Mouse (Mus musculus): Measurements from ENCODE around the gene Slc32a1. TPM values are rescaled to one million over a fixed set of nuclear protein-coding genes. Genes with fewer than 3 reads are reported as not detected.

The Slc32a1 gene
- polyA plus RNA-seq, 1 experiment = 1.9 TPM

DNA sequence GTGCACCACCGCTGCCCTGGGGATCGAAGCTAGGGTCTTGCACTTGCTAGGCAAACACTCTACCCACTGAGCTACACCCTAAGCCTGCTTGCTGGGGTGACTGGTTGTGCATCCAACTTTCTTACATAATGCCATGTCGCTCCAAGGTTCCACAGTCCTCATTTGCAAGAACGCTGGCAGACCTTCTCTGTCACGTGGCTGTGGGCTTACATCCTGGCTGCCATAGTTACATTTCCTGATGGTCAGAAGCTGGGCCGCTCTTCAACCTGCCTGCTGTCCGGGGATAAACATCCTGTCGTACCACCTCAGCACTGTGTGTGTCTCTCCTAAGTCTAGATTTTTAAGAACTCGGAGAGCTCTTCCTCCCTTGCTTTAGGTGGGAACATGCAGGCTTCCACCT is 44.1 kb downstream of the Slc32a1 start:
- no peak overlapping the region for H3K4me3 ChIP-seq (replicated peaks)
- H3K9me3 ChIP-seq = peaks cover 13% of the 10 kb centered on the region
- no peaks in the 10 kb centered on the region for H3K36me3 ChIP-seq (replicated peaks; ENCODE audit: low read length)
- peaks cover 10% of the 10 kb centered on the region for H3K4me1 ChIP-seq
- TF ChIP-seq GATA1 (IDR thresholded peaks at IDR 0.05; ENCODE audit: borderline replicate concordance, low read length) (no peak), FLI1 (IDR thresholded peaks at IDR 0.05; ENCODE audit: low read length) (no peak)
- peaks cover 52% of the 10 kb centered on the region for H3K27me3 ChIP-seq (replicated peaks)

GRCm38 (mm10) chr2:158655806-158656205 is 45.2 kb downstream of the Slc32a1 start:
- Histone ChIP-seq H3K27me3 (replicated peaks) (peaks cover 49% of the 10 kb centered on the region), H3K4me1 (peaks cover 10% of the 10 kb centered on the region), H3K36me3 (replicated peaks; ENCODE audit: low read length) (no peaks in the 10 kb centered on the region), H3K4me3 (replicated peaks) (no peak overlapping the region), H3K9me3 (peaks cover 13% of the 10 kb centered on the region)
- TF ChIP-seq FLI1 (IDR thresholded peaks at IDR 0.05; ENCODE audit: low read length) (no peak), GATA1 (IDR thresholded peaks at IDR 0.05; ENCODE audit: borderline replicate concordance, low read length) (no peak)

- no peak for TF ChIP-seq FLI1 (IDR thresholded peaks at IDR 0.05; ENCODE audit: low read length)
- no peak for TF ChIP-seq GATA1 (IDR thresholded peaks at IDR 0.05; ENCODE audit: borderline replicate concordance, low read length)
- H3K27me3 ChIP-seq (replicated peaks) = peaks cover 39% of the 10 kb centered on the region
- no peak overlapping the region for H3K4me3 ChIP-seq (replicated peaks)
- H3K36me3 ChIP-seq (replicated peaks; ENCODE audit: low read length) = no peaks in the 10 kb centered on the region
- H3K4me1 ChIP-seq = peaks cover 10% of the 10 kb centered on the region
- peaks cover 13% of the 10 kb centered on the region for H3K9me3 ChIP-seq
These were observed 48.3 kb downstream of the Slc32a1 start for GRCm38 (mm10) chr2:158658822-158659221.

DNA sequence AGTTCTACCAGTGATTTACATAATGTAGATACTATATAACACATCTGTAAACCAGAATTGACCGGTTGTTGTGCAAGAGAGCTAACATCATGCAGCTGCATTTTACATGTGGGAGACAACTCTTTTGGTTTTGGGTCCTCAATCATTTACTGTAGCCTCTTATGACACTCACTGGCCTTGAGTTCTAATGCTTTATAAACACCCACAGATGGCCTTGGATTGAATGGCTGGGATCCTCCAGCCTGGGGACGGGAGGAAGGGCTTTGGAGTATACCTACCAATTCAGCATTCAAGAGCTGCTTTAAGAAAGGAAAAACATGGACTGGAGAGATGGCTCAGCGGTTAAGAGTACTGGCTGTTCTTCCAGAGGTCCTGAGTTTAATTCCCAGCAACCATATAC is 48.8 kb downstream of the Slc32a1 start:
- TF ChIP-seq FLI1 (IDR thresholded peaks at IDR 0.05; ENCODE audit: low read length) (no peak), GATA1 (IDR thresholded peaks at IDR 0.05; ENCODE audit: borderline replicate concordance, low read length) (no peak)
- no peak overlapping the region for H3K4me3 ChIP-seq (replicated peaks)
- H3K36me3 ChIP-seq (replicated peaks; ENCODE audit: low read length) = no peaks in the 10 kb centered on the region
- peaks cover 7% of the 10 kb centered on the region for H3K4me1 ChIP-seq
- peaks cover 38% of the 10 kb centered on the region for H3K27me3 ChIP-seq (replicated peaks)
- peaks cover 13% of the 10 kb centered on the region for H3K9me3 ChIP-seq

GRCm38 (mm10) chr2:158665098-158665497 is 54.5 kb downstream of the Slc32a1 start, which contains the start of gene Ppp1r16b:
Gene Ppp1r16b, plus strand, starts transcription at chr2:158665398.
- H3K4me1 ChIP-seq = peaks cover 53% of the 10 kb centered on the region
- H3K4me3 ChIP-seq (replicated peaks) = peak within 1 kb of the TSS; percentile 91
- H3K27me3 ChIP-seq (replicated peaks) = peaks cover 66% of the 10 kb centered on the region
- no peaks in the 10 kb centered on the region for H3K36me3 ChIP-seq (replicated peaks; ENCODE audit: low read length)
- H3K9me3 ChIP-seq = no peaks in the 10 kb centered on the region
- TF ChIP-seq FLI1 (IDR thresholded peaks at IDR 0.05; ENCODE audit: low read length) = no peak
- no peak for TF ChIP-seq GATA1 (IDR thresholded peaks at IDR 0.05; ENCODE audit: borderline replicate concordance, low read length)

Other genes with a start within 250 kb of the Slc32a1 start
- gene Snhg11, start 235.1 kb upstream of the Slc32a1 start, polyA plus RNA-seq (2012; ENCODE audit: insufficient read depth, low replicate concordance) = not detected in 2 replicates
- gene Ralgapb, start 200.9 kb upstream of the Slc32a1 start, polyA plus RNA-seq (2012; ENCODE audit: insufficient read depth, low replicate concordance) = 0.64 and 1.7 TPM in 2 replicates
- gene Adig, start 108.2 kb upstream of the Slc32a1 start, polyA plus RNA-seq (2012; ENCODE audit: insufficient read depth, low replicate concordance) = 0.37 TPM in 1 of 2 replicates, not detected in the other
- gene Arhgap40, start 98.0 kb upstream of the Slc32a1 start, polyA plus RNA-seq (2012; ENCODE audit: insufficient read depth, low replicate concordance) = not detected in 2 replicates
- gene Actr5, start 14.1 kb downstream of the Slc32a1 start, polyA plus RNA-seq (2012; ENCODE audit: insufficient read depth, low replicate concordance) = 2.1 and 5.7 TPM in 2 replicates
- gene Ppp1r16b, start 54.6 kb downstream of the Slc32a1 start, polyA plus RNA-seq (2012; ENCODE audit: insufficient read depth, low replicate concordance) = 1.6 and 3.6 TPM in 2 replicates
- gene Fam83d, start 157.3 kb downstream of the Slc32a1 start, polyA plus RNA-seq (2012; ENCODE audit: insufficient read depth, low replicate concordance) = 2.7 and 2.8 TPM in 2 replicates
- gene Dhx35, start 184.0 kb downstream of the Slc32a1 start, polyA plus RNA-seq (2012; ENCODE audit: insufficient read depth, low replicate concordance) = 3.9 and 5.3 TPM in 2 replicates